Comparison of ENCODE assay signal across 8 mouse cellular contexts in the genomic region with DNA sequence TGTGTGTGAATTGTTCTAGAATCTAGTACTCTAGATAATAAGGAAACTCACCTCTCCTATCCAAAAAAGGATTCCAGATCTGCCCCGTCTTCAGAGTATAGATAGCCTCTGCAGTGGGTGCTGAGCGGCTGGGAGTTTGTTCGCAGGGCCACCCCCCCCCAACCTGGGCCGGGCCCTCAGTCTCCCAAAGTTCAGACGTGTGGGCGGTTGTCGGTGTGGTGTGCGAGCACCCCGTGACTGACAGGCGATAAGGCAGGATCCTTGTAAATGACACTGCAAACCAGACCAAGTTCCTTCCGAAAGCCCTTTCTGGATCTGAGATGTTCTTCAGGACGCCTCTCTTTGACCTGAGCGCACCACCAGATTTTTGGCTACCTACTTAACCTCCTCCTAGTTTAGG. TPM values are rescaled to one million over a fixed set of nuclear protein-coding genes. Genes with fewer than 3 reads are reported as not detected.
DNase-seq lines count a peak whose midpoint lies in the region; ATAC-seq and TF ChIP-seq lines count a peak whose summit lies in the region.

No protein-coding gene starts in this region.

- no peak for TF ChIP-seq POLR2A in lung, adult 2 months (IDR thresholded peaks at IDR 0.05; ENCODE audit: borderline replicate concordance, extremely low read depth, low read depth, low read length)

- no peak for TF ChIP-seq CTCF in lung, adult 2 months (IDR thresholded peaks at IDR 0.05; ENCODE audit: insufficient read depth, low read length)

- no peaks in the 10 kb centered on the region for H3K27me3 ChIP-seq in intestine, embryonic 14.5 days (replicated peaks; ENCODE audit: control insufficient read depth, insufficient read depth, low read length)

- no peak overlapping the region for H3K4me2 ChIP-seq in intestine, embryonic 14.5 days (ENCODE audit: low read length)

- H3K9ac ChIP-seq in intestine, embryonic 14.5 days (ENCODE audit: low read length) = no peak overlapping the region

- no peaks in the 10 kb centered on the region for H3K9me3 ChIP-seq in intestine, embryonic 14.5 days (ENCODE audit: control insufficient read depth, low read length)

- no peak overlapping the region for H3K4me3 ChIP-seq in intestine, embryonic 14.5 days (ENCODE audit: low read depth, low read length)
- H3K4me3 ChIP-seq in lung, adult 2 months (replicated peaks; ENCODE audit: extremely low read depth, low read depth, low read length) = no peak overlapping the region

- 56% methylated on average over 13 of the region's 13 CpGs for WGBS in intestine, embryonic 14.5 days
- WGBS in lung, adult 2 months = 55% methylated on average over 13 of the region's 13 CpGs

- no peak overlapping the region for H3K27ac ChIP-seq in intestine, embryonic 14.5 days (ENCODE audit: low read depth)

- H3K4me1 ChIP-seq in intestine, embryonic 14.5 days (replicated peaks; ENCODE audit: control insufficient read depth, insufficient read depth, low read length) = 0 out of 2 replicates have a peak, but pooled peaks cover 3% of the 10 kb centered on the region
- H3K4me1 ChIP-seq in lung, adult 2 months (ENCODE audit: control insufficient read depth, insufficient read depth, low read length) = peaks cover 9% of the 10 kb centered on the region

- peak; percentile 78 for ATAC-seq in intestine, embryonic 14.5 days (replicated peaks; ENCODE audit: low FRiP score, low TSS enrichment, low read depth)
- peak; percentile 53 for ATAC-seq in neutrophil, adult 5-6 weeks (ENCODE audit: extremely low read depth, insufficient number of reproducible peaks, low FRiP score, poor library complexity, severe bottlenecking)

- no peaks in the 10 kb centered on the region for H3K36me3 ChIP-seq in intestine, embryonic 14.5 days (ENCODE audit: control insufficient read depth, insufficient read depth, low read length)

- peak; percentile 59 to 68 for DNase-seq in gastrocnemius, postnatal 4 days (ENCODE audit: low spot score in 2 of 2)
- no peak for DNase-seq in gastrocnemius, postnatal 25 days
- peak; percentile 77 for DNase-seq in right cerebral cortex, adult 18-20 months
- DNase-seq in right cerebral cortex, adult 2 months (ENCODE audit: low spot score in 2 of 2) = no peak
- peak; percentile 99 for DNase-seq in brain, adult 2 months (ENCODE audit: low read depth, low spot score)
- peak; percentile 87 for DNase-seq in intestine, embryonic 14.5 days (ENCODE audit: low spot score)
- no peak for DNase-seq in lung, adult 2 months

RNA-seq across cellular contexts. Expression of gene Ifngr2, which starts 12.4 kb away (rescaled TPM):
- 10 to 100 TPM; 47.9 to 52.5 TPM for total RNA-seq in gastrocnemius, postnatal 4 days (2021)
- 10 to 100 TPM; 50.5 to 71.4 TPM for total RNA-seq in gastrocnemius, postnatal 25 days (2021)
- 65.3 and 68.4 TPM in 2 replicates for polyA plus RNA-seq in intestine, embryonic 14.5 days (2014; fragmentation: Nextera tagmentation; extraction: Ambion mirVana)
- total RNA-seq in neutrophil, adult 5-6 weeks (2017) = 58.2 and 72.7 TPM in 2 replicates
- 32.4 and 37.9 TPM in 2 replicates for polyA plus RNA-seq in lung, adult 2 months (2012; rRNA removed)

RNA-seq across cellular contexts. Expression of gene Ifnar1, which starts 49.4 kb away (rescaled TPM):
- total RNA-seq in gastrocnemius, postnatal 4 days (2021) = 10 to 100 TPM; 61.8 to 63.4 TPM
- total RNA-seq in gastrocnemius, postnatal 25 days (2021) = 10 to 100 TPM; 11.3 to 15.4 TPM
- 51.9 and 60.9 TPM in 2 replicates for polyA plus RNA-seq in intestine, embryonic 14.5 days (2014; fragmentation: Nextera tagmentation; extraction: Ambion mirVana)
- total RNA-seq in neutrophil, adult 5-6 weeks (2017) = 159 and 168 TPM in 2 replicates
- polyA plus RNA-seq in lung, adult 2 months (2012; rRNA removed) = 25.0 and 29.7 TPM in 2 replicates

Comparison
In these comparisons a context has a peak if more than half of its experiments do, and no peak if none do; other contexts are left out.
1. DNase-seq: peak in gastrocnemius, postnatal 4 days (2 of 2), right cerebral cortex, adult 18-20 months (single experiment), brain, adult 2 months (single experiment) and intestine, embryonic 14.5 days (single experiment); none in gastrocnemius, postnatal 25 days (single experiment), right cerebral cortex, adult 2 months (0 of 2) and lung, adult 2 months (single experiment).